Mouse (Mus musculus): Measurements from ENCODE around the gene Apof.

Apof gene

DNA sequence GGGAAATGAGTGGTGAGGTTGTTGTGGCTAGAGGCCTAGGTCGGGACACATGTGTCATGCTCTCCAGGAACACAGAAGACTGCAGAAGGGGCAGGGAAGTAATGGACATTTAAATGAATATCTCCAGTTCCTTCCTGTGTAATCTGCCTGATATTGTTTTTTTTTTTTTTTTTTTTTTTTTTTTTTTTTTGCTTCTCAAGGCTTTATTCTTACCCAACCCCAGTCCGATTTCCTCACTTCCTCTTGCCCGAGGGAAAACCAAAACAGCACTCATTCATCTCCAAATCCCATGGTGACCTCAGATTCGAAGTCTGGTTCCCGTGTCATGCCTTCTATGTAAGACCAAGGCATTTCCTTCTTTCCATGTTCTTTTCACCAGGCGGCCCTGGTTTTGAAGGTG, 29.8 kb downstream of the Apof start:
- DNase-seq (ENCODE audit: low spot score in 2 of 2), result no peak

DNA sequence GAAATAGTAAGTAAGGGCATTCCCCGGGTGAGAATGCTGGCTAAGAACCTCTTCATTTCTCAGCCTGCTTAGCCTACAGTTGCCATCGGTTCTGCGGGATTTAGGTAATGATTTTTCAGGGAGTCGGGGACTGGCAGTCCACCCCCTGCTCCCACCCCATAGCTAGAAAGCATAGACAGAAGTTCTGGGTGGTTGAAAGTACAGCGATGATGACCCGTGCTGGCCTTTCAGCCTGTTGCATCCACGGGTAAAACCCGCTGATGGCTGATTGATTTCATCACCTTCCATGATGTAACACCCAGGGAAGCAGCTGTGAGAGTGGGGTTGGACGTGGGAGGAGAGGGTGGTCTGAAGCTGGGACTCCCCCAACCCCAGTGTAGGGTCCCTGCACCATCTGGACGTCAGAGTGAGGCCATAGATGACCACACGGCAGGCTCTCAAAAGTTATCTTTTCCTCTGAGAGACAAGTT, 30.3 kb downstream of the Apof start, which contains the start of gene Il23a:
TSS of gene Il23a (minus strand) at position 51 of the 470 bp plus-strand sequence.
- no peak for DNase-seq (ENCODE audit: low spot score in 2 of 2)

DNA sequence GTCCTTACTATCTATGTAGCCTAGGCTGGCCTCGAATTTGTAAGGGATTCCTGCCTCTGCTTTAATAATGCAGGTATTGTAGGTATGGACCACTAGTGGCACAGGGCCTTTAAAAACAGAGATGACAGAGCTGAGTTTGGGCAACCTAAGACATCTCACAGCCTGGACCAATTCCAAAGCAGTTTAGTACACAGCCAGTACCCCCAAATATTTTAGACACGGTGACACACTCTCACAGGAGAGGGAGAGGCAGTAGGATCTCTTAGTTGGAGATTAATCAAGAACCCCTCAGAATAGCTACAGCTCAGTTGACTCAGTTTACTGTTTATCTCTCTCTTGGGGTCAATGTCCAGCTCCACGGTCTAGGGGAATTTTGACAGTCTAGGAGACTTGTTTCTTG, 33.9 kb downstream of the Apof start:
- no peak for DNase-seq (ENCODE audit: low spot score in 2 of 2)

DNA sequence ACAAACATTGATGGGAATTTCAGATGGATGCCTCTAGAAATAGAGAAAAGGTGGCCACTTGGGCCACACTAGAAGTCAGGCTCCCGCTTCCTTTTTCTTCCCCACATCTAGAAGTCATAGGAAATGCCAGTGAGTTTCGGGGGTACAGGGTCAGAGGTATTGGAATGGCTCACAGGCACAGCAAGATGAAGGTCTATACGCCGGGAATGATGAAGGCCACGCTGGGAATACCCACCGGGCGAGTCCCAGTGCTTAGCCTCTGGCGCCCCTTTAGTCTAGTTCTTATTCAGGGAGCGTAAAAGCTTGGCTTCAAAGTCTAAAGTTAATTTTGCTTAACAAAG, 34.3 kb downstream of the Apof start:
- DNase-seq (ENCODE audit: low spot score in 2 of 2), result no peak

DNA sequence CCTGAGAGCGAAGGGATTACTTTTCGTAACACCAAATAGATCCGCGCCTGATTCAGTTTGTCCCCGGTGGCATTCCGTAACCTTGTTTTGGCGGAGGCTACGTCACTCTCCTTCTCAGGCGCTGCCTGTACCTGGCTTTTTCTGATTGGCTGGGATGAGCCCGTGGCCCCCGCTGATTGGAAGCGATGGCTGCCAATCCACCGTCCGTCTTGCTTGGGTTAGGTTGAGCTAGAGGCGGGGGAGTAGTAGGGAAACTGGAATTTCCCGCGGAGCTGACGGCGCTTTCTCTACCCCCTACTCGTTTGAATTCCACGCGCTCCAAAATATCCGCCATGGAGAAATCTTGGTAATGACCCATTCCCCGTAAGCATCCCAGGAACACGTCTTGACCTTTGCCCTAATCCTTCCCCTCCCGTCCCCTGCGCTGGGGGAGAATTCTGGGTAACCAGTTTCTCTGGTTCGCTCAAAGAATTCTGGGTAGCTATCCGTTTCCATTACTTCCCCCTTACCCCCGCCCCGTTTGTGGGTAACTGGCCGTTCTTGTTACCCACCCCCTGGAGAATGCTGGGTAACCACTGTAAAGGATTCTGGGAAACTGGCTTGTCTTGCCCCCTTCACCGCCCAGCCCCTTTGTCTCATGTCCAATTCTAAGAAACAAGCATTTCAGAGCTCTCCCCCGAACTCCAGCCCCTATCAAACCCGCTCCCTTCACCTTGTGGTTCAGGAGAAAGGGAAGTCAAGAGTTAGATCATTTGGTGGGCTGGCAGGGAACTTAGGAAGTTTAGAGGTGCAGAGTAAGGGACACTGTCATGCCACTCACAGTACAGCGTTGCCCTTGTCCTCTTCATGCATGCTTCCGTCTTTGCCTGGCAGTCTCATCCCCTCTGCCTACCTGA, 34.9 kb downstream of the Apof start, which contains the start of gene Pan2:
TSS of gene Pan2 (plus strand) at position 210 of the 896 bp plus-strand sequence.
- peak; percentile 99 to 100 for DNase-seq (ENCODE audit: low spot score in 2 of 2)

DNA sequence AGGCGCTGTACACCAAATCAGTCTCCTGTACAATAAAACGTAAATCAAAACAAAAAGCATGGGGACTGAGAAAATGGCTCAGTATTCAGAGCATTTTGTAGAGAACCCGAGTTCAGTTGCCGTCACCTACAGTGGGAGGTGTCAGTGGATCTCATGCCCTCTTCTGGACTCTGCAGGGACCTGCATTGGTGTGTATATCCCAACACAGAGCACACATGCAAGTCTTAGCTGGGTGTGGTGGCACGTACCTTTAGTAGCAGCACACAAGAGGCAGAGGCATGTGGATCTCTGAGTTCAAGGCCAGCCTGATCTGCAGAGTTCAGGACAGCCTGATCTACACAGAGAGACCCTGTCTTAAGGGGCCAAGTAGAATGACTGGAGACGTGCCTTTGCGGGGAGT, 41.2 kb downstream of the Apof start:
- no peak for DNase-seq (ENCODE audit: low spot score in 2 of 2)

DNA sequence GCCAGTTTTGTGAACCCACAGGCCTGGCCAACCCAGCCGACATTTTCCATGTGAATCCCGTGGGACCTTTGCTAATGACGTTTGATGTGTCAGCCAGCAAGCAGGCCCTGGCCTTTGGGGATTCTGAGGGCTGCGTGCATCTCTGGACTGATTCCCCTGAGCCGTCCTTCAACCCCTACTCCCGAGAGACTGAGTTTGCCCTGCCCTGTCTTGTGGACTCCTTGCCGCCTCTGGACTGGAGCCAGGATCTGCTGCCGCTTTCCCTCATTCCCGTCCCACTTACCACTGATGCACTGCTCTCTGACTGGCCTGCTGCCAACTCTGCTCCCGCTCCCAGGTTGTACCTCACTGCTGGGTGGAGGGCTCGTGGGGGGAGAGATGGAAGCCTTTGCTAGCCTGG, 41.7 kb downstream of the Apof start:
- DNase-seq (ENCODE audit: low spot score in 2 of 2), result no peak

DNA sequence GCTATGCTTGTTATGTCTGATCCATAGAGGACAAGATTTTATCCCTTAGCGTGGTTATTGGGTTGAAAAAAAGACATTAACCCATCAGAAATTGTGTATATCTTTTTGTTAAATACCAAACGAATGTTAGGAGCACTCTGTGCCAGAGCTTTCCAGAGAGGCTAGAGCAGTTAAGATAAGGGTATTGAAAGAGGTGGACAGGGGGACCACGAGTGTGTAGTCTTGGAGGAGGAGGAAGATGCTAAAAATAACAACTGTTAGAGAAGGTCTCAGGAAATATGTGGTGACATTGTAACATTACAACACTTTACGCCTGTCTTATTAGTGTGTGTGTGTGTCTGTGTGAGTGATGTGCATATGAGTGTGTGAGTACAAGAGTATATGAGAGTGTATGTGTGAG, 42.4 kb downstream of the Apof start:
- no peak for DNase-seq (ENCODE audit: low spot score in 2 of 2)

DNA sequence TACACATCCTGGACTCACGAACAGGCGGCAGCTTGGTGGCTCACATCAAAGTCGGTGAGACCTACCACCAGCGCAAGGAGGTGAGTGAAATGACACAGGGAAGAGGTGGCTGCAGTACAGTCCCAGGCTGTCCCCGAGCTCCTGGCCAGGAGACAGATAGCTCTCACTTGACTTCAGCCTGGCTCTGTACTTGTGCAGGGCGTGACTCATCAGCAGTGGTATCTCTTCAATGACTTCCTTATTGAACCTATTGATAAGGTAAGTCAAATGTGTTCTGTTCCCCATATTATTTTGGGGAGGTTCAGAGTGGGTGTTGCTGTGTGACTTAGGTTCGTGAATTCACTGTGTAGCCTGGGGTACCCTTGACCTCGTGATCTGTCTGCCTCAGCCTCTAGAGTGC, 47.1 kb downstream of the Apof start:
- DNase-seq (ENCODE audit: low spot score in 2 of 2), result no peak

All from thymus, postnatal 10 days (tissue).